Mouse (Mus musculus): Measurements from ENCODE around the gene Fam53b. TPM values are rescaled to one million over a fixed set of nuclear protein-coding genes. Genes with fewer than 3 reads are reported as not detected.

Gene Fam53b
- polyA plus RNA-seq, 1 experiment from 2014 or later = 16.6 TPM

DNA sequence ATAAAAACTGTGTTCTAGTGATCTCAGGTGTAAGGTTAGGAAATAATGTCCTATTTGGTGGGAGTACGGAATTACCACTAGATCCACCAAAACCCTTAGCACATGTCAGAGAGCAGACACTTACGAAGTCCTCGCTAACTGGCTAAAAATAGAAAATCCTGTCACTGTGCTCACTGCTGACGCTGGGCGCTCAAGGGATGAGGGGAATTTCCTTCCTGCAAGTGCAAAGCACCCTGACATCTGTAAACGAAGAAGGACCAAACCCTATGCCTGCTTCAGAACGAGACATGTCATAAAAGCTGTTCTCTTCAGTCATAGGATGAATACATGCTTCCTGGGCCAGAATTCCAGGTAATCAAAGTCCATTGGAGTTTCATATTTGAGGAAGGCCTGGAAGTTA is 27.7 kb downstream of the Fam53b start:
- Histone ChIP-seq H3K36me3 (replicated peaks; ENCODE audit: control insufficient read depth, insufficient read depth) (no peaks in the 10 kb centered on the region), H3K4me1 (replicated peaks; ENCODE audit: control insufficient read depth, insufficient read depth, low read length) (peaks cover 27% of the 10 kb centered on the region), H3K27ac (no peak overlapping the region), H3K27me3 (ENCODE audit: control insufficient read depth, insufficient read depth, low read length) (no peaks in the 10 kb centered on the region), H3K4me3 (replicated peaks; ENCODE audit: low read length) (no peak overlapping the region), H3K4me2 (replicated peaks) (no peak overlapping the region), H3K9ac (no peak overlapping the region), H3K9me3 (ENCODE audit: control insufficient read depth, low read length) (no peaks in the 10 kb centered on the region)
- 77% methylated on average over 7 of the region's 7 CpGs for WGBS
- ATAC-seq (ENCODE audit: low FRiP score) (no peak), DNase-seq (ENCODE audit: low spot score) (no peak)

DNA sequence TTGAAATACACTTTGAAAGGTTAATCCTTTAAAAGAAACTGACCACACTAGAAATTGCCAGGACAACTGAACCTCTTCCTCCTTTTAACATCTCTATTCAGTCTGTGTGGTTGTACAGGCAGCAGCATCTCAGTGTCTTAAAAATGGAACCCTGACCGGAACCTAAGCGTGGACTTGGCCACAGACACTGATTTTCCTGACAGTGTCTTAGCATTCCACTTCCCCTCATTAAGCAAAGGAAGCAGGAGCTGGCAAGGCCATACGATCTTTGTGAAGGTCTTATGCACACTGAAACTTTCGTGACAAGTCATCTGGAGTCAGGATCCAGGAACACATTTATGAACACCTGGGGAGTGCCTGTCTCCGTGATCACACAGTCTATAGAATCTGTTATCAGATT is 29.6 kb downstream of the Fam53b start:
- peaks cover 39% of the 10 kb centered on the region for H3K4me1 ChIP-seq (replicated peaks; ENCODE audit: control insufficient read depth, insufficient read depth, low read length)
- H3K27me3 ChIP-seq (ENCODE audit: control insufficient read depth, insufficient read depth, low read length) = no peaks in the 10 kb centered on the region
- no peak overlapping the region for H3K9ac ChIP-seq
- H3K36me3 ChIP-seq (replicated peaks; ENCODE audit: control insufficient read depth, insufficient read depth) = no peaks in the 10 kb centered on the region
- 83% methylated on average over 5 of the region's 5 CpGs for WGBS
- no peak overlapping the region for H3K4me3 ChIP-seq (replicated peaks; ENCODE audit: low read length)
- H3K9me3 ChIP-seq (ENCODE audit: control insufficient read depth, low read length) = no peaks in the 10 kb centered on the region
- H3K27ac ChIP-seq = no peak overlapping the region
- DNase-seq (ENCODE audit: low spot score) = no peak
- H3K4me2 ChIP-seq (replicated peaks) = no peak overlapping the region
- ATAC-seq (ENCODE audit: low FRiP score) = no peak

DNA sequence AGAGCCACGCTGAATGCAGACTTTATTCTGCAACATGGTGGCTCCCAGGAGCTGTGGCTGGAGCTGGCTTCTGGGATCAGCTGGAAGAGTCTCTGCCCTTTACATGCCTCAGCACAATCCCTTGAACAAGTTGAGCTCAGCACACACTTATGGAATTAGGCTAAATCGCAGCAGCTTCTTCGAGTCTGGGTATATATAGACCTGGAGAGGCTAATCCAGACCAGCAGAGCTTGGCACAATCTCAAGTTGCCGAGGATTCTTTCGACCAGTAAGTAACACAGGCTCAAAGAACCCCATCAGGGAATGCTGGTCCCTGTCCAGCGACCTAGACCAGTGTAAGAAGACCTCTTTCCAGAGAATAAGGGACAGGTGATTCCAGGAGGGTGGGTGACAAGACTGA is 31.8 kb downstream of the Fam53b start:
- Histone ChIP-seq H3K4me1 (replicated peaks; ENCODE audit: control insufficient read depth, insufficient read depth, low read length) (peaks cover 39% of the 10 kb centered on the region), H3K9ac (0 out of 2 replicates have a peak overlapping the region, but pooled peaks have one; percentile 17), H3K9me3 (ENCODE audit: control insufficient read depth, low read length) (no peaks in the 10 kb centered on the region), H3K36me3 (replicated peaks; ENCODE audit: control insufficient read depth, insufficient read depth) (peaks cover 18% of the 10 kb centered on the region; the same call in 1 of the 2 replicates), H3K4me2 (replicated peaks) (no peak overlapping the region), H3K4me3 (replicated peaks; ENCODE audit: low read length) (no peak overlapping the region), H3K27me3 (ENCODE audit: control insufficient read depth, insufficient read depth, low read length) (no peaks in the 10 kb centered on the region), H3K27ac (peak overlapping the region; percentile 59)
- ATAC-seq (ENCODE audit: low FRiP score) = no peak; the same call in 1 of the 2 replicates
- DNase-seq (ENCODE audit: low spot score) = no peak
- WGBS = 61% methylated on average over 6 of the region's 6 CpGs

DNA sequence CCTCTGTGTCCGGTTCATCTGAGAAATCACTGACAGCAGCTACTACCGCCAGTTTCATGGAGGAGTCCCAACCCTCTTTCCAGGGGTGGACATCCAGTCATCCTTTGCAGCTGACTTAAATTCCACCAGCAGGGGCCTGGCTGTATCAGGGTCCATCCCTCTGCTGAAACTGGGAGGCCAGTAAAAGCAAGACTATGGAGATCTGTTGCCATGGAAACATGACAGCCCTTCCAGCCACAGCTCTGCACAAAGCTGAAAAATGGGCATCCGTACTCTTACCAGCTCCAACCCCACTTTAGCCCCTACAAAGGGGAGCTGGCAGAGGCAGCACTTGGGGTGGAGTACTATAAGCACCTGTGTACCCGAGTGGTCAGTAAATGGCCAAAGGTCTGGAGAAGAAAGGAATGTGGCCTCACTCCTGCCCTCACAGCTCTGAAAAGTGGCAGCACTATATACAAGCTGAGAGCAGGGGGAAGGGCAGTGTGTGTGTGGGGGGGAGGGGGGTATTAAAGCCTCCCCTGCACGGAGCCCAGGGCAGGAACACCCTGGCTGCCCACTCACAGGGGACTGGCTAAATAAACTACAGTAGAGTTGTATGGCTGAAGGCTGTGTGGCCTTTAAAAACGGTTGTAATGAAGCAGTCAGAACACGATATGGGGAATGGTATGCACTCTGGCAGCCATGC is 32.4 kb downstream of the Fam53b start:
- H3K27ac ChIP-seq = peak overlapping the region; percentile 59
- H3K9ac ChIP-seq = peak overlapping the region; percentile 17; the same call in 1 of the 2 replicates
- no peak overlapping the region for H3K4me2 ChIP-seq (replicated peaks)
- H3K4me3 ChIP-seq (replicated peaks; ENCODE audit: low read length) = no peak overlapping the region
- peaks cover 18% of the 10 kb centered on the region; the same call in 1 of the 2 replicates for H3K36me3 ChIP-seq (replicated peaks; ENCODE audit: control insufficient read depth, insufficient read depth)
- peaks cover 35% of the 10 kb centered on the region for H3K4me1 ChIP-seq (replicated peaks; ENCODE audit: control insufficient read depth, insufficient read depth, low read length)
- WGBS = 14% methylated on average over 7 of the region's 7 CpGs
- ATAC-seq (ENCODE audit: low FRiP score) (peak; percentile 75), DNase-seq (ENCODE audit: low spot score) (no peak)
- no peaks in the 10 kb centered on the region for H3K9me3 ChIP-seq (ENCODE audit: control insufficient read depth, low read length)
- no peaks in the 10 kb centered on the region for H3K27me3 ChIP-seq (ENCODE audit: control insufficient read depth, insufficient read depth, low read length)

GRCm38 (mm10) chr7:132780611-132781010 is 33.1 kb downstream of the Fam53b start:
- Histone ChIP-seq H3K9me3 (ENCODE audit: control insufficient read depth, low read length) (no peaks in the 10 kb centered on the region), H3K4me3 (replicated peaks; ENCODE audit: low read length) (no peak overlapping the region), H3K4me1 (replicated peaks; ENCODE audit: control insufficient read depth, insufficient read depth, low read length) (peaks cover 28% of the 10 kb centered on the region), H3K36me3 (replicated peaks; ENCODE audit: control insufficient read depth, insufficient read depth) (peaks cover 21% of the 10 kb centered on the region; the same call in 1 of the 2 replicates), H3K9ac (no peak overlapping the region), H3K27me3 (ENCODE audit: control insufficient read depth, insufficient read depth, low read length) (no peaks in the 10 kb centered on the region), H3K4me2 (replicated peaks) (no peak overlapping the region), H3K27ac (peak overlapping the region; percentile 59)
- ATAC-seq (ENCODE audit: low FRiP score) = peak; percentile 44; the same call in 1 of the 2 replicates
- no peak for DNase-seq (ENCODE audit: low spot score)
- WGBS = 35% methylated on average over 4 of the region's 4 CpGs

DNA sequence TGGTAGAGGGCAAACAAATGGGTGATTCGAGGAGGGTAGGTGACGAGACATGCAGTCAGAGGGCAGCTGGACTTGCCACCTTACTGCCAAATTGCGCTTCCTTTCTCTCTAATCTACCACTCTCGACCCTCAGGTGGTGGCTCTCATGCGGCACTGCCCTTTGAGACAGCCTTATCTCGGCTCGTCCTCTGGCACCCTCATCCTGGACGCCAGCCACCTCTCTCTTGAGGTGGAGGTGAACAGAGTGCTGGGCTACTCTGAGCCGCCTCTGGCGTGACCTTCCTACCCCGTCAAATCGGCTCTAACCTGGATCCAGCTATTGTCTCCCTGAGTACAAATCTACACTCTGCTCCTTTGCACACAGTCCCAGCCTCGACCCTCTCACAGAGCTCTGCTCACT is 35.1 kb downstream of the Fam53b start:
- ATAC-seq (ENCODE audit: low FRiP score) (no peak), DNase-seq (ENCODE audit: low spot score) (no peak)
- no peak overlapping the region for H3K4me3 ChIP-seq (replicated peaks; ENCODE audit: low read length)
- H3K27me3 ChIP-seq (ENCODE audit: control insufficient read depth, insufficient read depth, low read length) = no peaks in the 10 kb centered on the region
- H3K36me3 ChIP-seq (replicated peaks; ENCODE audit: control insufficient read depth, insufficient read depth) = peaks cover 26% of the 10 kb centered on the region; the same call in 1 of the 2 replicates
- peaks cover 24% of the 10 kb centered on the region for H3K4me1 ChIP-seq (replicated peaks; ENCODE audit: control insufficient read depth, insufficient read depth, low read length)
- no peak overlapping the region for H3K9ac ChIP-seq
- no peak overlapping the region for H3K4me2 ChIP-seq (replicated peaks)
- 92% methylated on average over 13 of the region's 13 CpGs for WGBS
- H3K9me3 ChIP-seq (ENCODE audit: control insufficient read depth, low read length) = no peaks in the 10 kb centered on the region
- no peak overlapping the region for H3K27ac ChIP-seq

DNA sequence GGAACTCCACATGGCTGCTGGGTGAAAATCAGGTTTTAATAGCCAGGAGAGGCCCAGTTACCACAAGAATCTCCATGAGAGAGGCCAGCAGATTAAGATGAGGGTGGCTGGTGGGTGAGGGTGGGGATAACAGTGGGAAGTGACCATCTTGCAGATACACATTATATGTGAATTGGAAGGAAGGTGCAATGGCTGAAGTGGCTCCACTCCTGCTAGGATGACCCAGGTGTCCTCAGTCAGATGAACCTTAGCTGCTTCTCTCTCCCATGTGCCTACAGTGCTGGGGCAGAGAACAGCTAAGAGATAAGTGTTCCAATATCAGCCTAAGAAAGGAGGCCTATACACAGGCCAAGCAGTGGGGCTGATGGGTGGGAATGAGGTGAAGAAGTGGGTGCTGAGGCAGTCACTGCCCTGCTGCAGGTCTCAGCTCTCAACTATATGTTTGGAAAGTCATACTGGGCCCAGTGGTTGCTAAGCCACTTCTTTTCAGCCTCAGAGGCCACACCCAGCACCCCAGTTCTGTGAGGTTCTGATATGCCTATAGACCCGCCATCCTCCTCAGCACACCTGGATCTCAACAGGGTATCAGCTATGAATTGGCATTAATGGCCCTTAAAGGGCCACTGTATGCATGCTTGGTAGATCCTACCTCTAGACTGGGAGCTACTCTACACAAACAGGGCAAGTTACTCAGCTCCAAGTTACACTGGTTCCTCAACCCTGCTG is 35.8 kb downstream of the Fam53b start:
- H3K27ac ChIP-seq = no peak overlapping the region
- no peak overlapping the region for H3K9ac ChIP-seq
- DNase-seq (ENCODE audit: low spot score) (no peak), ATAC-seq (ENCODE audit: low FRiP score) (no peak)
- H3K4me2 ChIP-seq (replicated peaks) = no peak overlapping the region
- H3K4me1 ChIP-seq (replicated peaks; ENCODE audit: control insufficient read depth, insufficient read depth, low read length) = peaks cover 24% of the 10 kb centered on the region
- no peak overlapping the region for H3K4me3 ChIP-seq (replicated peaks; ENCODE audit: low read length)
- 87% methylated on average over 1 of the region's 1 CpGs for WGBS
- no peaks in the 10 kb centered on the region for H3K27me3 ChIP-seq (ENCODE audit: control insufficient read depth, insufficient read depth, low read length)
- H3K9me3 ChIP-seq (ENCODE audit: control insufficient read depth, low read length) = no peaks in the 10 kb centered on the region
- peaks cover 26% of the 10 kb centered on the region; the same call in 1 of the 2 replicates for H3K36me3 ChIP-seq (replicated peaks; ENCODE audit: control insufficient read depth, insufficient read depth)

GRCm38 (mm10) chr7:132777117-132777516 is 36.6 kb downstream of the Fam53b start:
- WGBS = 88% methylated on average over 7 of the region's 7 CpGs
- H3K27me3 ChIP-seq (ENCODE audit: control insufficient read depth, insufficient read depth, low read length) = no peaks in the 10 kb centered on the region
- H3K36me3 ChIP-seq (replicated peaks; ENCODE audit: control insufficient read depth, insufficient read depth) = peaks cover 26% of the 10 kb centered on the region; the same call in 1 of the 2 replicates
- no peak overlapping the region for H3K4me2 ChIP-seq (replicated peaks)
- H3K27ac ChIP-seq = no peak overlapping the region
- no peak overlapping the region for H3K9ac ChIP-seq
- H3K9me3 ChIP-seq (ENCODE audit: control insufficient read depth, low read length) = no peaks in the 10 kb centered on the region
- ATAC-seq (ENCODE audit: low FRiP score) (no peak), DNase-seq (ENCODE audit: low spot score) (no peak)
- H3K4me1 ChIP-seq (replicated peaks; ENCODE audit: control insufficient read depth, insufficient read depth, low read length) = peaks cover 21% of the 10 kb centered on the region
- no peak overlapping the region for H3K4me3 ChIP-seq (replicated peaks; ENCODE audit: low read length)

DNA sequence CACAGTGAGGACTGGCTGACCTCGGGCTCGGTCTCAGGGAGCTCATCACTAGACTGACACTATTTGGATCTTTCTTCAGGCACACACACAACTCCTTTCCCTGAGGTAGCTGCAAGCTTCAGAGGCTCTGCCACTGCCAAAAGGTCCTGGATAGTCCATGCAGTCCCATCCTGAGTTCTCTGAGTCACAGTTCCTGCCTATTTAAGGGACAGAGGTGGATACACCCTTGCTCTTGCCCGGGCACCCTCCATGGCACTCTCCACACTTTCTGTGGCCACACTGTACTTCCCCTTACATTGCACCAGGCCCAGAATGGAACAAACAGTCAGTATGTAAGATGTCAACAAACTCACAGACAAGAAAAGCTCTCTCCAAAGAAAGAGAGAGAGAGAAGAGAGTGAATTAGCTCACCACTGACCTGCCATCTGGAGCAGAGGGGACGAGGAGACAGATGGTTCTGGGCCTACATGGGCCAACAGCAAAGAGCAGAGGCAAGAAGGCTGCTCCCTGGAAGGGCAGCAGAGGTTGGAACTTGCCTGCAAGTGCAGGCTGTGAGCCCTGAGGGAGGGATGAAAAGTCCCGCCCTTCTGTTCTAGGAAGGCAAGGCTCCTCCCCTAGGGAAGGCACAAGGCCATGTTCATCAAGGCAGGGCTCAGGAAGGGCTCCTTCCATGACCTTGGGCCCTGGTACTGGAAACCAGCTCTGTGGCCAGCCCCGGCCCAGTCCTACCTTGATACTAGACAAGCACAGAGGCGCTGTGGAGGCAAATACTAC is 37.2 kb downstream of the Fam53b start:
- H3K4me3 ChIP-seq (replicated peaks; ENCODE audit: low read length) = no peak overlapping the region
- H3K9ac ChIP-seq = no peak overlapping the region
- DNase-seq (ENCODE audit: low spot score) (no peak), ATAC-seq (ENCODE audit: low FRiP score) (no peak)
- peaks cover 17% of the 10 kb centered on the region for H3K4me1 ChIP-seq (replicated peaks; ENCODE audit: control insufficient read depth, insufficient read depth, low read length)
- no peaks in the 10 kb centered on the region for H3K27me3 ChIP-seq (ENCODE audit: control insufficient read depth, insufficient read depth, low read length)
- no peaks in the 10 kb centered on the region for H3K9me3 ChIP-seq (ENCODE audit: control insufficient read depth, low read length)
- H3K4me2 ChIP-seq (replicated peaks) = no peak overlapping the region
- H3K36me3 ChIP-seq (replicated peaks; ENCODE audit: control insufficient read depth, insufficient read depth) = peaks cover 26% of the 10 kb centered on the region; the same call in 1 of the 2 replicates
- no peak overlapping the region for H3K27ac ChIP-seq
- WGBS = 85% methylated on average over 7 of the region's 7 CpGs
